Mouse (Mus musculus): Measurements from ENCODE around the gene Phlda2. TPM values are rescaled to one million over a fixed set of nuclear protein-coding genes. Genes with fewer than 3 reads are reported as not detected.

Phlda2 gene
- polyA plus RNA-seq (2015; fragmentation: Nextera tagmentation; extraction: Ambion mirVana): not detected in 2 replicates

DNA sequence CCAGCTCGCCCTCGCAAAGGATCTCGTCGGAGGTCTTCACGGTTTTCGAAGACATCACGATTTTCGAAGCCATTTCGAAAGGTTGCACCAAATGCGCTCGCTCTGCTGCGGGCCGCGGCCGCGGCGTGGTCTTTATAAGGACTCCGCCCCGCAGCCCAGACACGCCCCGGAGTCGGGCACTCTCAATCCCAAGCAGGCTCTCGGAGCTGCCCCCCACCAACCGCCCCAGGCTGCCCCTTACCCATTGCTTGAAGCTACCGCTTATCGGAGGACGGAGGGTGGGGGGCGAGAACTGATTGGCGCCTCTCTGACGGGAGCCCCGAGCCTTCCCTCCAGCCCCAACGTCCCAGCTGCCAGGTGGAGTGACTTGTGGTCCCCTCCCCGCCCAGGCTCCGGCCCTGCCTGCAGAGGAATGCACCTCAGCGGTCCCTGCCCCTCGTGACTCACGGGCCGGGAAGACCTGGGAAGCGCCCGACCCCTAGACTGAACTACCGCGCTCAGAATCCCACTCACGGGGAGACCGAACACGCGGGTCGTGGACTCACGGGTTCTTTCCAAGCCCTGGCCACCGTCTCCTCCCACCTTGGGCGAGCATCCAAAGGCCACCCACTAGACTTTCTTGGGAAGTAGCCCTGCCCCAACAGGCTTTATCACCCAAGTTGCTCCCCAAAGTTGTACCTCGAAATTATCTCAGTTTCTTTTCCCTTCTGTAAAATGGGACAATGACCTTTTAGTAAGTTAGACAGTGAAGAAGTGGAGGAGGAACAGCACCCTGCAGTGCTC lies at the start of gene Phlda2:
Gene Phlda2, minus strand, starts transcription at position 733 of the 783 bp plus-strand sequence.

GRCm38 (mm10) chr7:143548976-143549457 lies 46.1 kb upstream of the Phlda2 start, which contains the start of gene Nap1l4:
TSS of gene Nap1l4 (minus strand) at chr7:143549106.

DNA sequence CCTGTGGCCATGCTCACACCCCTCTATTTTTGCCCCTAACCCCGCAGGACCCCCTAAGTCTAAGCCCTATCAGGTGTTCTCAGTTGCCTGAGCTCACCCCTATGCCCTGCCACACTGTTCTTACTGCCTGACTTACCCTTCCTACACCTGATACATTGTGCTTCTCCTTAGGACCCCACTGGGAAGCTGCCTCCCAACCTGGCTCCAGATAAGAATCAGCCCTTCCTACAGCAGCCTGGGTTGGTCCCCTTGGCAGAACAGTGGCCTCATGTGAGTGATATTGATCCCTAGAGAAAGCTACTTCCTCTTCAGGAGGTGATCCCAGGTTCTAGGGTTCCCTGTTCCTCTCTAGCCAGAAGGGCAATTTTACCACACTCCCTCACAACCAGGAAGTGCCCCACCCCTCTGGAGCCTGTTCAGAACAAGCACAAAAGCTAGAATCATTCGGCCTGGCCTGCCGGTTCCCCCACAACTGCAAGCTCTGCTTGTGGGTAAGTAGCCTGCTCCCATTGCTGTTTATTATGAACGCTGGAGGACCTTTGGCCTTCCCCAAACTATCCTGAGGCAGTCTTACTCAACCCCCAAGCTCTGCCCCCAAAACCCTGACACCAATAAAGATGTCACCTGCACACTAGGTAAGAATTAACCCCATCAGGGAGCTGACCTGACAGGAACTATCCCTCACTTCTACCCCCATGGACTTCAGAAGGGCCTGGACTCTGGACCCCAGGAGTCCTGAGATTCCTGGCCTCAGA lies 29.4 kb downstream of the Phlda2 start, which contains the start of gene Slc22a18:
Gene Slc22a18, plus strand, starts transcription at position 390 of the 755 bp plus-strand sequence.

GRCm38 (mm10) chr7:143460874-143461273 lies 42.1 kb downstream of the Phlda2 start, which contains the start of gene Cdkn1c:
TSS of gene Cdkn1c (minus strand) at chr7:143461050.

Other genes with a start within 250 kb of the Phlda2 start
- 1,642 and 2,135 TPM in 2 replicates for gene Cdkn1c, start 42.1 kb downstream of the Phlda2 start, polyA plus RNA-seq (2015; fragmentation: Nextera tagmentation; extraction: Ambion mirVana)
- gene Slc22a18, start 29.4 kb downstream of the Phlda2 start, polyA plus RNA-seq (2015; fragmentation: Nextera tagmentation; extraction: Ambion mirVana): 0.40 and 0.61 TPM in 2 replicates
- 149 and 163 TPM in 2 replicates for gene Nap1l4, start 46.0 kb upstream of the Phlda2 start, polyA plus RNA-seq (2015; fragmentation: Nextera tagmentation; extraction: Ambion mirVana)
- gene Cars, start 96.9 kb upstream of the Phlda2 start, polyA plus RNA-seq (2015; fragmentation: Nextera tagmentation; extraction: Ambion mirVana): 26.2 and 32.1 TPM in 2 replicates
- gene Tnfrsf26, start 125.6 kb upstream of the Phlda2 start, polyA plus RNA-seq (2015; fragmentation: Nextera tagmentation; extraction: Ambion mirVana): 0.32 and 0.37 TPM in 2 replicates
- gene Tnfrsf22, start 146.5 kb upstream of the Phlda2 start, polyA plus RNA-seq (2015; fragmentation: Nextera tagmentation; extraction: Ambion mirVana): 6.7 and 7.8 TPM in 2 replicates
- 6.8 and 6.9 TPM in 2 replicates for gene Tnfrsf23, start 182.7 kb upstream of the Phlda2 start, polyA plus RNA-seq (2015; fragmentation: Nextera tagmentation; extraction: Ambion mirVana)

All from skeletal muscle tissue, postnatal 0 days (tissue).